Mouse (Mus musculus): ENCODE measurements around the gene Adam23.

Adam23 gene

GRCm38 (mm10) chr1:63473696-63474095 is 28.0 kb downstream of the Adam23 start:
- DNase-seq (ENCODE audit: extremely low read depth, insufficient read length, low spot score), result no peak

DNA sequence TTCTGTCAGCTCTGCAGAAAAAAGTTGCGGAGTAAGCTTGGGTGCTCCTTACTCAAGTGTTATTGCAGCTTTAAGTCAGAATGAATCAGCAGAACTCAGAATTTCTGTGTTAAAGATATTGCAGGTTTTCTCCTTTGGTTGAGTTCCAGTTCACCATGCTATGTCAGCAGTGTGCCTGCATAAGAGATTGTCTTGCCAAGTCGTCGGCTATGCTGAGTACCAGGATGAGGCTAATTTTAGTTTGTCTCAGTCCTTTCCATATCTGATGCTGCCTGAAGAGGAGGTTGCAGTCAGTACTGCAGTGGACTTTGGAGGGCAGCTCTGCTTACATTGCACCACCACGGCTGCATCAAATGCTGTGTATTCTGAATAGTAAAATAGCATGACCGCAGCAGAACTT is 33.3 kb downstream of the Adam23 start:
- DNase-seq (ENCODE audit: extremely low read depth, insufficient read length, low spot score), result no peak

- DNase-seq (ENCODE audit: extremely low read depth, insufficient read length, low spot score), result no peak
Measured at GRCm38 (mm10) chr1:63484646-63485045, 39.0 kb downstream of the Adam23 start.

DNA sequence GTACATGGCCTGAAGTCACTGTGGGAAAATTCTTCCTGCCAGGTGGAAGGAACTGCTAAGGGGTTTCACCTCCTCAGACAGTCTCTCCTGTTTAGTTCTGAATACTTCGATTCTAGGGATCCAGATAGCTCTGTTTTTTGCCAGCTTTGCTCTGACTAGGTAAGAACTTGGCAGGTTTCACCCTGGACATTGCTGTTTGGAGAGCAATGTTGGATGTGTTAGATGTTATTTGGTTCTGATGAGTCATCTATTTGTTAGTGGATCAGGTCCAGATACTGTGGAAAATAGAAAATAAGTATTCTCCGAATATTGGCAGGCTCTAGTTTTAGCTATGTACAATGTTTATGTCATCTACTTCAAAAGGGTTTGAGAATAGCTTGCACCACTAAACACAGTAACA is 41.0 kb downstream of the Adam23 start:
- no peak for DNase-seq (ENCODE audit: extremely low read depth, insufficient read length, low spot score)

- DNase-seq (ENCODE audit: extremely low read depth, insufficient read length, low spot score), result no peak
Measured at GRCm38 (mm10) chr1:63491001-63491400, 45.3 kb downstream of the Adam23 start.

GRCm38 (mm10) chr1:63493325-63493724 is 47.6 kb downstream of the Adam23 start:
- no peak for DNase-seq (ENCODE audit: extremely low read depth, insufficient read length, low spot score)

- no peak for DNase-seq (ENCODE audit: extremely low read depth, insufficient read length, low spot score)
Measured at GRCm38 (mm10) chr1:63507386-63507785, 61.7 kb downstream of the Adam23 start.

DNA sequence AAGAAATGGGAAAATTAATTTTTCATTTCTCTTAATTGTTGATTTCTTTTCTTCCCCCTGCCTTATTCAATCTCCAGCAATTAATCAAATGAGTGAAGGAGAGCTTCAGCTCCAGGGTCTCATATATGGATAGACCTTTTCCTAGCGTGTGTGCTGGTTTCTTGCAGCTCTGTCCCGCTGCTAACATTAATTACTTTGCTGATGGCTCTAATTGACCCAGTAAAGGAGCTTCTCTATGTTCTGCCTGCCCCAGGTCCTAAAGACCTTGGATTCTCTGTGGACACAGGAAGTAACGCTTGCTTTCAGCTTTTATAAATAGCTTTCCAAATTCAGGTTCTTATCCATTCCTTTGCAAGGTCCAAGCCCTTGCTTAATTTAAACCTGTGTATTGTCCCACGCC is 63.1 kb downstream of the Adam23 start:
- no peak for DNase-seq (ENCODE audit: extremely low read depth, insufficient read length, low spot score)

GRCm38 (mm10) chr1:63511416-63511815 is 65.7 kb downstream of the Adam23 start:
- no peak for DNase-seq (ENCODE audit: extremely low read depth, insufficient read length, low spot score)

DNA sequence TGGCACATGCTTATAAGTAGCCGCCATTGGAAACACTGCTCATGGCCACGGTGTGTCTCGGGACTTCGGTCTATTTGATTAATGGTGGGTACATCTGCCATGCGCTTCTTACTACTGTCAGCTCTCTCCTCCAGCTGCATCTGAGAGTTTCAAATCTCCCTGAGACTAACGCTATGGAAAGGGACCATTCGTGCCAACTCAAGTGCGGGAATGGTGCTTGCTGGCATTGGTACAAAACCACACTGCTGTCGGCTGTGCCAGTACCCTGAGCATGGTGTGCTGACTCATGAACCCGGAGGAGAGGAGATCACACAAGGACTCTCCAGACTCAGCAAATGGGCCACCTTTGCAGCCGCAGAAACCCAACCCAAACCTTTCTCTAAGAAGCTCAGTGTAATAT is 72.1 kb downstream of the Adam23 start:
- peak; percentile 63 for DNase-seq (ENCODE audit: extremely low read depth, insufficient read length, low spot score)

DNA sequence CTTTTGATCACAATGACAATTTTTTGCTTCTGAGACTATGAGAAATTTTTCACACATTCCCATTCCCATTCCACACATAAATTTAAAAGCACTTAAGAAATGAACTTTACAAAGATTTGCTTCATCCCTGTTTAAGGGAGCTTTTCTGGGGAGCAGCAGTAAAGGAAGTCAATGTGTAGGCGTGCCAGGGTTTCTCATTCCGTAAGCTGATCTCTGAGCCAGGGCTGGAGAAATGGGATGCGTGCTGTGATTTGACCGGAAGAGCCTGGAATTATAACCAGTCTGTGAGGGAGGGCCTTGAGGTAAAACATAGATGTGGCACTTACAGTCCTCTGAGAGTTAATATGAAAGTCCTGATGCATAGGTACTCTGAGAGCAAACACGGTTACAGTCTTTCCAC is 73.1 kb downstream of the Adam23 start:
- DNase-seq (ENCODE audit: extremely low read depth, insufficient read length, low spot score), result no peak

- DNase-seq (ENCODE audit: extremely low read depth, insufficient read length, low spot score), result no peak
Measured at GRCm38 (mm10) chr1:63529901-63530300, 84.2 kb downstream of the Adam23 start.

GRCm38 (mm10) chr1:63534271-63534827 is 88.7 kb downstream of the Adam23 start:
- no peak for DNase-seq (ENCODE audit: extremely low read depth, insufficient read length, low spot score)

DNA sequence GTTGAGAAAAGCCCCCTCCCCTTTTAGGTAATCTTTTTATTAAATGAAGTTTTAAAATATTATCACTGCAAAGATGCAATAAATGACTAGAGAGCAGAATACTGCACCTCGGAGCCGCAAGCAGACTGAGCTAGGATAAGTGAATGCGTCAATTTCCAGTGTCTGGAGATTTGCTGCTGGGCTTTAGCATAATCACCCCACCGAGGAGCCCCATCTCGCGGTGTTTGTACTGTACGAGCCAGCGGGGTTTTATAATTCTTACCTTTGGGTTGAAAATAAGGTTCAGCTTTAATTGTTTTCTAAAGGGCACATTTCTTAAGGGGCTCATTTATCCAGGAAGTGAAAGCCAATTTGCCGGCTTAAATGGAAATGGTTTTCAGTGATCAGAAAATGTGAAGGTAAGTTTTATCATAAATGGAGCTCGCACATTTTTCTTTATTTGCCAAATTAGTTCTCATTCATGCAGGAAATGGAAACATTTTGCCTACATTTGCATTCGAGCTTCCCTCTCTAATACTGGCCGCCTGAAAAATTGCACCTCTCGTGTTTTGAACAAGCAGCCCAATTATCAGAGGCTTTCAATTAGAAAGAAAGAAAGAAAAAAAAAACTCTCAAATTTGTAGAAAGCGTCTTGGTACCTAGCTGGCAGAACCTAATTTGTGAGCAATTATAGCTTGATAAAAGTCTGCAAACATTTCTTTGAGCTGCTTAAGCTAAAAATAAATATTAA is 94.4 kb downstream of the Adam23 start:
- DNase-seq (ENCODE audit: extremely low read depth, insufficient read length, low spot score), result no peak

- DNase-seq (ENCODE audit: extremely low read depth, insufficient read length, low spot score), result no peak
Measured at GRCm38 (mm10) chr1:63544122-63544521, 98.4 kb downstream of the Adam23 start.

- DNase-seq (ENCODE audit: extremely low read depth, insufficient read length, low spot score), result no peak
Measured at GRCm38 (mm10) chr1:63553039-63553438, 107.3 kb downstream of the Adam23 start.

- no peak for DNase-seq (ENCODE audit: extremely low read depth, insufficient read length, low spot score)
Measured at GRCm38 (mm10) chr1:63561772-63562520, 116.3 kb downstream of the Adam23 start.

DNA sequence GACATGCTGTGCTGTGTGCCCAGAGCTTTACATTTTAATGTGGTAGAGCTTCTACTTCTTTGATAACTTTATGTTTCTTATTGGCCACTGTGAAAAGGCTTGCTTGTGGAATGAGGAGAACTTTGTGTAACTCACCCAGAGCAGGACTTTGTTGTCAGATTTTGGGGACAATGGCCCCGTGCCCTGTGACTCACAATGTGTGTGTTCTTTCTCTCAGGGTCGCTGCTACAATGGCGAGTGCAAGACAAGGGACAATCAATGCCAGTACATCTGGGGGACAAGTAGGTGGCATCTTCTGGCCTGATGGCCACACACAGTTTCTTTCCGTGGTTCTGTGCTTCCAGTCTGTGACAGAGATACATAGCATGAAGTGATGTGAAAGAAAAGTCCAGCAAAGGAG is 118.2 kb downstream of the Adam23 start:
- DNase-seq (ENCODE audit: extremely low read depth, insufficient read length, low spot score), result no peak

- no peak for DNase-seq (ENCODE audit: extremely low read depth, insufficient read length, low spot score)
Measured at GRCm38 (mm10) chr1:63566501-63566900, 120.8 kb downstream of the Adam23 start.

- no peak for DNase-seq (ENCODE audit: extremely low read depth, insufficient read length, low spot score)
Measured at GRCm38 (mm10) chr1:63567031-63567430, 121.3 kb downstream of the Adam23 start.

GRCm38 (mm10) chr1:63572229-63572628 is 126.5 kb downstream of the Adam23 start:
- DNase-seq (ENCODE audit: extremely low read depth, insufficient read length, low spot score), result no peak

GRCm38 (mm10) chr1:63573432-63573831 is 127.7 kb downstream of the Adam23 start:
- no peak for DNase-seq (ENCODE audit: extremely low read depth, insufficient read length, low spot score)
